Mouse (Mus musculus): ENCODE data around the gene Rad18.

DNA sequence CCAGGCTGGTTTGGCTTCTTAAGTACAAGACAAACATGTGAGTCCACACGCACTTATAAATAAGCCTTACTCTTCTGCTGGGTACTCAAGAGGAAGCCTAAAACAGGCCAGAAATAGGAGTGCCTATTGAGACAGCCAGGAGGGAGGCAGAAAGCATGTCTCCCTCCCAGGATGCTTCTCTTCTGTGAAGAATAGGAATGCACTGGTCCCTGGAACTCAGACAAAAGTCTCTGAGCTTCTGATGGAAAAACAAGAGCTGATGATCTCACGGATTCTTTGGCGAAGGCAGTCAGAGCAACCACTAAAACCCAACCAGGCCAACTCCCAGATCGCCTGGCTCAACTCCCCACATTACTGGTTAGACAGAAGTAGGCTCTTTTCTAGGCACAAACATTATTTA is 74.2 kb downstream of the Rad18 start:
- no peak for TF ChIP-seq CTCF (IDR thresholded peaks at IDR 0.05; ENCODE audit: insufficient read depth, low read depth, low read length)
- TF ChIP-seq POLR2A (IDR thresholded peaks at IDR 0.05; ENCODE audit: insufficient read depth, low read depth, low read length): no peak

Measured in olfactory bulb, adult 2 months (tissue).